Mouse (Mus musculus) lung, adult 2 months (tissue): Measurements from ENCODE around the gene C2cd4d.

Experiments
- CTCF ChIP-seq: fragments of 200-500 bp; IDR thresholded peaks from 2 replicates; pipeline ENCODE4 v1.5.1; 2011; ENCODE audit warnings: mild to moderate bottlenecking, low read length, control low read depth; ENCODE audit not compliant: insufficient read depth
- POLR2A ChIP-seq: fragments of 200-500 bp; IDR thresholded peaks from 2 replicates; pipeline ENCODE4 v1.6.1; 2011; ENCODE audit warnings: low read depth, mild to moderate bottlenecking, control low read depth, low read length, borderline replicate concordance; ENCODE audit errors: extremely low read depth

DNA sequence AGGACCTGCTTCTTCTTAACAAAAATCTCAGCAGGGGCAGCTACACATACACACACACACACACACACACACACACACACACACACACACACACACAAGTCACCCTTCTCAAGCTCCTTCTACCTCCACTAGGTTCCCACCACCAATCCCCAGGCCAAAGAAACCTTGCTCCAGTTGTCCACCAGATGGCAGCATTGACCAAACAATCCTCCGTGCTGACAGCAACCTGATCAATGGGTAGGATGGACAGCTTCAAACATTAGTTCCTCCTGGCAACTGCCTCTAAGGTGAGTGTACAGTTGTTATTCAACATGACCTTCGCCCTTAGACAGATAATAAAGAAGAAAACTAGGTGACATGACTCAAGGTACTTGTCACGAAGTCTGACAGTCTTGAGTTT lies 4.5 kb downstream of the C2cd4d start:
- TF ChIP-seq CTCF, result peak; percentile 91
- no peak for TF ChIP-seq POLR2A
